Mouse (Mus musculus) cerebral cortex, adult 2 months (tissue): ENCODE measurements around the gene Mrgprf.

Experiments used
- WGBS: fragments of 180-500 bp; shearing (Covaris S2); methylation state at CpG from one replicate; pipeline ENCODE4 v1.1.7; 2018; 5-methylcytosine and 5-hydroxymethylcytosine counted together

Gene Mrgprf

DNA sequence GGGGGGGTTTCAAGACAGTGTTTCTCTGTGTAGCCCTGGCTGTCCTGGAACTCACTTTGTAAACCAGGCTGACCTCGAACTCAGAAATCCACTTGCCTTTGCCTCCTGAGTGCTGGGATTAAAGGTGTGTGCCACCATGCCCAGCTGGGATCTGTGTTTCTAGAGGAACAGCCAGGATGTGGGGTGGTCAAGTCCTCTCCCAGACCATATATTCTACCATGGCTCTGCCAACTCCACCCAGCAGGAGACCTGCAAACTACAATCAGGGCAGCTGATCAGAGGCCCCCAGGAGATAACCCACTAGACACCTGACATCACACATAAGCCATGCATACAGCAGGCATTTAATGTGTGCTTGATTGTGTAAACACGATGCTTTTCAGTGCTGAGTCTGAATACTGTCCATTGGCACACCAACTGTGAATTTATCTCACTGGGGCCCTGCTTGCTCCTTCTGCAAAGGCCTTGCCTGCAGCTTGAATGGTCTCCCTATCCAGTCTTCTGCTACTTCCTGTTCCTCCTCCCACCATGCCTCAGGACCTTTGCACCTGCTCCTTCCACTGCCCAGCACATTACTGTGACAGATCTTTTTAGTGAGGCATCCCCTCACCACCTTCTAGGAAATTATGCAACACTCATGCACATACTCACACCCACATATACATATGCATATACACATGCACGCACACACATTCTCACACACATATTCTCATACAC lies 35.1 kb downstream of the Mrgprf start:
- 81% methylated on average over 3 of the region's 3 CpGs for WGBS

DNA sequence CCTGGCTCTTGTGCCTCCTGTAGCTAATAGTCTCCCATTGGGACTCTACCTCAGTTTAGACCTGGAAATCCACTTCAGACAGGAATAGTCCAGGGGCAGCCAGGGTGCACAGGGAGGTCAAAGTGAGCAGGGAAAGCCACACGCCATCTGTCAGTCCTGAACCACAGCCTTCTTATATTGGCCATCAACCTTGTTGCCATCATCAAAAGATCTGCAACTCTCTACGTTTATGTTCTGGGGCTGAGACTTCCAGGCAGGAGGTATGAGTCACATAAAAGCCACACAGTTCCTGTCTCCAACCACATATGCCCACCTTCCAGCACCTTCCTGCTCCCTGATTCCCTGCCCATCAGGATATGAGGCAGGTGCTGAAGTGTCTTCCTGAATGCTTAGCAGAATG lies 37.3 kb downstream of the Mrgprf start:
- 73% methylated on average over 2 of the region's 2 CpGs for WGBS

DNA sequence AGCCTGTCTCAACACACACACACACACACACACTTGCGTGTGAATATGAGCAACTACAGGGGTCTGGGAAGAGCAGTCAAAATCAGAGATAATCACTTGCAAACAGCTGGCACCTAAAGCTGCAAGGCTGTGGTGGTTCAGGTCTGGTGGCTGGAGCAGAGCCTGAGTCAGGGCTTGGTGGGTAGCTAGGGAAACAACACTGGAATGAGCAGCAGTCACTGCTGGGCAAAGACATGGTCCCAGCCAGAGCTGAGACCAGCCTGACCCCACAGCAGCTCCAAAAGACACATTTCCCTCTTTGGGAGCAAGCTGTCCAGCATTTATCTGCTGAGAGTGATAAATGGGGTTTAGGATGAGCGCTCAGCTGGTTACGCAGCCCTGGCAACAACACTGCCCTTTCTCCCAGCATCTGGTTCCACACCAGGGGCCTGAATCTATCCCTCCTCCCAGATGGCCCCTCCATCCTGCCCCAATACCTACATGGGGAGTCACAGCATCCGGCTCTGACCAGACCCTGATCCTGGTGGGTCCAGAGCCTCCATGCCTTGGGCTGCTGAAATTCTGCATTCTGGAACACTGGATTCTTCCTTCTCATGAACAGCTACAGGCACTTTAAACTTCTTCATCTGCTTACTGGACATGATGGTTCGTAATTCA lies 39.7 kb downstream of the Mrgprf start:
- WGBS: 85% methylated on average over 5 of the region's 5 CpGs
